Mouse (Mus musculus) kidney, embryonic 15.5 days (tissue): ENCODE data around the gene Gm7682. TPM values are rescaled to one million over a fixed set of nuclear protein-coding genes. Genes with fewer than 3 reads are reported as not detected.
"Not testable (repeated sequence)": the region's sequence is repeated elsewhere in the genome, so short reads cannot be mapped to it uniquely, and the experiment has no call there.

Experiments used
- ATAC-seq: fragments of 200-750 bp; cut with Nextera tagmentation; replicated peaks from 2 replicates; pipeline ENCODE4 v1.8.0; 2017; ENCODE audit warnings: moderate TSS enrichment; ENCODE audit not compliant: low FRiP score
- H3K27ac ChIP-seq: fragments of 300-500 bp; sonication (generic); 2 replicates; pipeline ENCODE4 v1.5.1; 2015; ENCODE audit warnings: mild to moderate bottlenecking, inconsistent platforms
- H3K27me3 ChIP-seq: fragments of 300-500 bp; sonication (generic); 2 replicates; pipeline ENCODE4 v1.6.1; 2015; ENCODE audit warnings: inconsistent platforms
- H3K36me3 ChIP-seq: fragments of 300-500 bp; sonication (generic); 2 replicates; pipeline ENCODE4 v1.6.1; 2015; ENCODE audit warnings: inconsistent platforms
- H3K4me1 ChIP-seq: fragments of 300-500 bp; sonication (generic); 2 replicates; pipeline ENCODE4 v1.6.1; 2015; ENCODE audit warnings: inconsistent platforms
- H3K4me2 ChIP-seq: fragments of 300-500 bp; sonication (generic); 2 replicates; pipeline ENCODE4 v1.6.1; 2015; ENCODE audit warnings: moderate library complexity, mild to moderate bottlenecking, inconsistent platforms
- H3K4me3 ChIP-seq: fragments of 300-500 bp; sonication (generic); replicated peaks from 2 replicates; pipeline ENCODE4 v1.5.1; 2015; ENCODE audit warnings: mild to moderate bottlenecking, inconsistent platforms
- H3K9ac ChIP-seq: fragments of 300-500 bp; sonication (generic); 2 replicates; pipeline ENCODE4 v1.6.1; 2015; ENCODE audit warnings: mild to moderate bottlenecking, inconsistent platforms
- H3K9me3 ChIP-seq: fragments of 300-500 bp; sonication (generic); replicated peaks from 2 replicates; pipeline ENCODE4 v1.6.1; 2016; ENCODE audit warnings: inconsistent platforms
- WGBS: fragments of 180-500 bp; shearing (Covaris S2); methylation state at CpG from one replicate; pipeline ENCODE4 v1.1.7; 2015; ENCODE audit warnings: mixed read lengths; 5-methylcytosine and 5-hydroxymethylcytosine counted together
- polyA plus RNA-seq: library from polyadenylated mRNA; unstranded; fragments of >200 nt; fragmentation: Nextera tagmentation; extraction: Ambion mirVana; gene quantifications from 2 replicates; pipeline ENCODE4 v1.2.1, GENCODE M21; 2015

Gm7682 gene
- not detected in 2 replicates for polyA plus RNA-seq

DNA sequence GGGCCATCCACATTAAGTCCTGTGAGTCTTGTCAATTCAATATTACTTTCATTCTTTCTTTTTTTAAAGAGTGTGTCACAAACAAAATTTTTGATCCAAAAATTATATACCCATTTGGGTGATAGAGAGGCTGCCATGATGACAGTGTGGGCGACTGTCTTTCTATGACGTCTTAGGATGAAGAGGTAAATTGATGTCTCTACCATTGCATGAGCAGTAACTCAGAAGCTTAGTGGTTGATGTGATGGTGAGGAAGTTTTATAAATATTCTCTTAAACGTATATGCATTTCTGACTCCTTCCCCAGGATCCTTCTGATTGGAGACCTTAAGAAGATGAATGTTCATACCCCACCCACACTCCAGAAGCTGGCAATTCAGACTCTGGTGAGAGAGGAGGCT lies at the start of gene Gm7682:
Gene Gm7682 (plus strand): TSS at position 301 of the 400 bp plus-strand sequence.
- not testable (repeated sequence) for H3K4me1 ChIP-seq, H3K27me3 ChIP-seq, H3K9ac ChIP-seq, H3K4me3 ChIP-seq, H3K36me3 ChIP-seq, ATAC-seq, H3K4me2 ChIP-seq, H3K27ac ChIP-seq, H3K9me3 ChIP-seq
- WGBS = no CpG with 5 or more reads among the region's 3 CpGs

Other genes with a start within 250 kb of the Gm7682 start
- not detected in 2 replicates for gene Gm3106, start 227.8 kb upstream of the Gm7682 start, polyA plus RNA-seq
- gene A430089I19Rik, start 139.0 kb upstream of the Gm7682 start, polyA plus RNA-seq = not detected in 2 replicates
- not detected in 2 replicates for gene Gm6502, start 131.3 kb upstream of the Gm7682 start, polyA plus RNA-seq
- gene AA792892, start 106.0 kb upstream of the Gm7682 start, polyA plus RNA-seq = not detected in 2 replicates
- gene Gm3139, start 80.5 kb downstream of the Gm7682 start, polyA plus RNA-seq = not detected in 2 replicates
- not detected in 2 replicates for gene Gm3147, start 170.6 kb downstream of the Gm7682 start, polyA plus RNA-seq
- not detected in 2 replicates for gene Gm6509, start 178.2 kb downstream of the Gm7682 start, polyA plus RNA-seq
- not detected in 2 replicates for gene Gm6205, start 202.6 kb downstream of the Gm7682 start, polyA plus RNA-seq